Mouse (Mus musculus) kidney, embryonic 16.5 days (tissue): ENCODE measurements at regions not wholly inside any gene's neighbourhood (a gene's known extent, or its start where the extent isn't known, plus 50 kb on each side); places are given as distances from the start of the nearest gene placed in this dataset.

Experiments used
- ATAC-seq: fragments of 200-750 bp; cut with Nextera tagmentation; 2 replicates; pipeline ENCODE4 v1.8.0; 2017; ENCODE audit warnings: moderate TSS enrichment; ENCODE audit not compliant: low FRiP score, low TSS enrichment
- H3K27ac ChIP-seq: fragments of 300-500 bp; sonication (generic); 2 replicates; pipeline ENCODE4 v1.5.1; 2014; ENCODE audit warnings: low read length
- H3K27me3 ChIP-seq: fragments of 300-500 bp; sonication (generic); 2 replicates; pipeline ENCODE4 v1.6.1; 2014; ENCODE audit warnings: low read length, control low read depth, mixed read lengths; ENCODE audit not compliant: insufficient read depth
- H3K36me3 ChIP-seq: fragments of 300-500 bp; sonication (generic); 2 replicates; pipeline ENCODE4 v1.6.1; 2014; ENCODE audit warnings: low read length, control low read depth, mixed read lengths; ENCODE audit not compliant: insufficient read depth
- H3K4me1 ChIP-seq: fragments of 300-500 bp; sonication (generic); 2 replicates; pipeline ENCODE4 v1.6.1; 2014; ENCODE audit warnings: low read length, control low read depth, mixed read lengths; ENCODE audit not compliant: insufficient read depth
- H3K4me2 ChIP-seq: fragments of 300-500 bp; sonication (generic); replicated peaks from 2 replicates; pipeline ENCODE4 v1.6.1; 2014; ENCODE audit warnings: low read depth, low read length
- H3K4me3 ChIP-seq: fragments of 300-500 bp; sonication (generic); 2 replicates; pipeline ENCODE4 v1.5.1; 2014; ENCODE audit warnings: mild to moderate bottlenecking, low read length
- H3K9ac ChIP-seq: fragments of 300-500 bp; sonication (generic); replicated peaks from 2 replicates; pipeline ENCODE4 v1.6.1; 2014; ENCODE audit warnings: low read length
- H3K9me3 ChIP-seq: fragments of 300-500 bp; sonication (generic); 2 replicates; pipeline ENCODE4 v1.6.1; 2016; ENCODE audit warnings: low read length, control low read depth
- WGBS: fragments of 180-500 bp; shearing (Covaris S2); extraction: QIAGEN DNeasy Blood & Tissue Kit; methylation state at CpG from one replicate; pipeline ENCODE4 v1.1.7; 2014; 5-methylcytosine and 5-hydroxymethylcytosine counted together

DNA sequence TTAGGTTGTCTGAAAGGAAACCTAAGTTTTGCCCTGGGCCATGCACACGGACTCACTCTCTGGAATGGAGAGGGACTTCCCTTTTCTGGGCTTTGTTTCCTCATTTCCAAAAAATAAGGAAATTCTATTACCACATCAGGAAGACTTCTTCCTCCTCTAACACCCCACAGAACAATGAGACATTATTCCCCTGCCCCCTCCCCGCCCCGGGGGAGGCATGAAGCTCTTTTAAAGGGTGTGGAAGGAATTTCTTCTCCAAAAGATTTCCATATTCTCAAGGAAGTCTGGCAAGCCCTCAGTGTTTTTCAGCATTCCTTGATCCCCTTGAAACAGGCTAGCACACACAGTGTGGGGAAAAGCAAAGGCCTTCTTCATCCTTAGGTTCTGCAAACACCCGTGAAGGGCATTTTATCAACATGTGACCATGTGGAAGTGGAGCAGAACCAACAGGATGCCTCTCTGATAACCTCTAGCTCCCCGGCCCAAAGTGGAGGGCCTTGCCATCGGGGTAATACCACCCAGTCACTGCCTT is 179.5 kb upstream of the Klf7 start:
- 0 out of 2 replicates have a peak, but pooled peaks cover 10% of the 10 kb centered on the region for H3K4me1 ChIP-seq
- peak overlapping the region; percentile 71; the same call in 1 of the 2 replicates for H3K27ac ChIP-seq
- no peak; the same call in 1 of the 2 replicates for ATAC-seq
- 37% methylated on average over 6 of the region's 6 CpGs for WGBS
- no peak overlapping the region for H3K9ac ChIP-seq
- H3K27me3 ChIP-seq = no peaks in the 10 kb centered on the region
- H3K4me2 ChIP-seq = no peak overlapping the region
- H3K9me3 ChIP-seq = no peaks in the 10 kb centered on the region
- no peak overlapping the region for H3K4me3 ChIP-seq
- H3K36me3 ChIP-seq = no peaks in the 10 kb centered on the region

DNA sequence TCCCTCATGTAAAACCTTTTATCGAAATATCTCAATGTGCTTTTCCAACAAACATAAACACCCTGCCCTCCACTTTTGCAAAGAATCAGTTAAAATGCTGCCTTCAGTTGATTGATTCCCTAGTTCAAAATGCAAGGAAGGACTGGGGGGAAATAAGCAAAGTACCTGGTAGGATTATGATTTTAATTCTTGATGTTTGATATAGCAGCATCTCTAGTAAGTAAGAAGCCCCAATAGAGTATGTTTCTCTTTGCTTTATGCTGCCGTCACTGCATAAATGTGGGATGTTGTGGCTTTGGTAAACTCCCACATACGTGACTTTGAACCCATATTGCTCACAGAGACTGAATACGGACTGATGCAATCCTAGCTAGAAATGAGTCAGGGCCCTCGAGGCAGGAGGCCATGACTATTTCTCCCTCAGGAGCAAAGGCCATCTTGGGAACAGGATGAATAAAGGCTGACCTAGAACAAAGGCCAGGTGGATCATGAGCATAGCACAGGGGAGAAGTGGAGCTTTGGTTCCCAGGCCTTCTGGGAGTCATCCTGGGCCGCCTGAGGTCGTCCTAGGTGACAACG is 179.0 kb upstream of the Klf7 start:
- ATAC-seq = no peak
- 70% methylated on average over 8 of the region's 8 CpGs for WGBS
- no peaks in the 10 kb centered on the region for H3K36me3 ChIP-seq
- H3K4me2 ChIP-seq = no peak overlapping the region
- no peak overlapping the region for H3K9ac ChIP-seq
- H3K27ac ChIP-seq = peak overlapping the region; percentile 71; the same call in 1 of the 2 replicates
- no peaks in the 10 kb centered on the region for H3K9me3 ChIP-seq
- H3K4me1 ChIP-seq = 0 out of 2 replicates have a peak, but pooled peaks cover 10% of the 10 kb centered on the region
- no peaks in the 10 kb centered on the region for H3K27me3 ChIP-seq
- H3K4me3 ChIP-seq = no peak overlapping the region

DNA sequence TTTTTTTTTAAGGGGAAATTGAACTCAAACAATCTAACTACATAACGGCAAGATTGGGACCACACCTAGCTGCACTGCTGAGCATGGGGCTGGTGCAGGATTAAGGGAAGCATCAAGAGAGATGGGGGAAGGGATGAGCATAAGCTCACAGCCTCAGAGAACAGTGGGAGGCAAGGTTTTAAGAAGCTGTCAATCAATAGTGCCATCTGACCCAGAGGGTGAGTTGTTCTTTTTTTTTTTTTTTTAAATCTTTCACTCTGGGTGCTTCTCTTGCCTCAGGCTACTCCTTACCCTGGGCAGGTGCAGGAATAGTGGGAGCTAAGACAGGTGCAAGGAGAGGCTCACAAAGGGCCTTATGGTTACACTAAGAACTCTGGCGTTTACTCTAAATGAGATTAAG is 176.9 kb upstream of the Klf7 start:
- no peak overlapping the region for H3K9ac ChIP-seq
- H3K4me2 ChIP-seq = no peak overlapping the region
- no peak overlapping the region for H3K4me3 ChIP-seq
- H3K27me3 ChIP-seq = no peaks in the 10 kb centered on the region
- ATAC-seq = no peak
- H3K4me1 ChIP-seq = peaks cover 11% of the 10 kb centered on the region
- no peaks in the 10 kb centered on the region for H3K9me3 ChIP-seq
- H3K36me3 ChIP-seq = no peaks in the 10 kb centered on the region
- 76% methylated on average over 2 of the region's 2 CpGs for WGBS
- no peak overlapping the region for H3K27ac ChIP-seq

DNA sequence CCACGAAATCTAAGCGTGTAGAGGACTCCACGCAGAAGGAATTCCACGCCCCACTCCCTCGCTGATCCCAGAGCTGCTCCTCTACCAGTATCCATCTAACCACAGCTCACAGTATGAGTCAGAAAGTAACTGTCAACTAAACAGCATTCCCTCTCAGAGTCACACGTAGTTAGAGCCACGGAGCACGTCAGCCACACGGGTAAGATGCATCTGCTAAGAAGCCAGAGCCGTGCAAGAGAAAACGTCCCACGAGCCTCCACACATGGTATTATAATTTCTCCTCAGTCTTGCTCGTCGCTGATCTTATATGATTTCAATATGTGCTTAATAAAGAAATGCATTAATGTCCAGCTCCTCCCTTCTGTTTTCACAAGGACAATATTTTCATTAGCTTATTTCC is 176.1 kb upstream of the Klf7 start:
- Histone ChIP-seq H3K4me3 (no peak overlapping the region), H3K9me3 (no peaks in the 10 kb centered on the region), H3K9ac (no peak overlapping the region), H3K27ac (no peak overlapping the region), H3K4me2 (no peak overlapping the region), H3K36me3 (no peaks in the 10 kb centered on the region), H3K4me1 (peaks cover 11% of the 10 kb centered on the region), H3K27me3 (no peaks in the 10 kb centered on the region)
- no peak for ATAC-seq
- 82% methylated on average over 14 of the region's 14 CpGs for WGBS

DNA sequence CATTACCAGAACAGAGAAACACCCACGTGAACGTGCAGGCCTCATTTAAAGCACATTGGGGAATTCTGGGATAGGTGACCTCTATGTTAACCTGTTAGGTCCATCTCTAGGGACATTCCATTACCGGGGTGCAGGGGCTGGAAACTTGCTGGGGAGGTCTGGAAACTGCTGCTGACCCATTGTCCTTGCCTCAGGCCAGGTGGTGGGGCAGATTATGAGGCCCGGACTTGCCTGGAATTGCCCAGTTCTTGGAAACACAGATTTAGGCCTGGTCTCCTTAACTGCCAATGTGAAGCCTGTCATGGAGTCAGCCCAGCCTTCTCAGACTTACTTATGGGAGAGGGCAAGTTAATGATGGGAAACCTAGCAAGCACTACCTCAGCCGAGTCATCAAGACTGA is 175.3 kb upstream of the Klf7 start:
- H3K27ac ChIP-seq = no peak overlapping the region
- H3K9me3 ChIP-seq = no peaks in the 10 kb centered on the region
- H3K4me3 ChIP-seq = no peak overlapping the region
- WGBS = 76% methylated on average over 5 of the region's 5 CpGs
- no peaks in the 10 kb centered on the region for H3K27me3 ChIP-seq
- no peak overlapping the region for H3K9ac ChIP-seq
- H3K4me2 ChIP-seq = no peak overlapping the region
- H3K36me3 ChIP-seq = no peaks in the 10 kb centered on the region
- peaks cover 11% of the 10 kb centered on the region for H3K4me1 ChIP-seq
- no peak for ATAC-seq

DNA sequence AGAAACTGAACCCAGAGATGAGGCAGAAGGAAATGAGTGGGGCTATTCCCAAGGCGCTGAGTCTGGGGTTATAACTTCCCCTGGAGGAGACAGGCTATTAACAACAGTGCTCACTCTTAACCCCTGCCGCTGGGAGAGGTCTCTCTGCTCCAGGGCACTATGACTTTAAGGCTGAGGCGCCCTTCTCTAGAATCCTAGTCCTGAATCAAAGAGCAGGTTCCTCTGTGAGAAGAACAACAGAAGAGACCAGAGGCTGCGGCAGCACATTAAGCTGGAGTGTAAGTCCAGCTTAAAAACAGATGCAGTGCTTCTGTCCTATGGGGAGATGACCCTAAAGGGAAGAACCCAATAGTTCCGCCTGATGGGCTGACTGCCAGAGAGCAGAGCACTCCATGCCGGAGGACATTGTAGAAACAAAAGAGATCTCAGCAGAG is 173.4 kb upstream of the Klf7 start:
- H3K4me3 ChIP-seq = no peak overlapping the region
- WGBS = 24% methylated on average over 6 of the region's 6 CpGs
- no peaks in the 10 kb centered on the region for H3K9me3 ChIP-seq
- H3K9ac ChIP-seq = peak overlapping the region; percentile 9; the same call in 1 of the 2 replicates
- H3K27ac ChIP-seq = peak overlapping the region; percentile 4; the same call in 1 of the 2 replicates
- H3K27me3 ChIP-seq = no peaks in the 10 kb centered on the region
- H3K4me1 ChIP-seq = peaks cover 11% of the 10 kb centered on the region
- ATAC-seq = 0 out of 2 replicates have a peak, but pooled peaks have one; percentile 27
- no peak overlapping the region for H3K4me2 ChIP-seq
- H3K36me3 ChIP-seq = no peaks in the 10 kb centered on the region

DNA sequence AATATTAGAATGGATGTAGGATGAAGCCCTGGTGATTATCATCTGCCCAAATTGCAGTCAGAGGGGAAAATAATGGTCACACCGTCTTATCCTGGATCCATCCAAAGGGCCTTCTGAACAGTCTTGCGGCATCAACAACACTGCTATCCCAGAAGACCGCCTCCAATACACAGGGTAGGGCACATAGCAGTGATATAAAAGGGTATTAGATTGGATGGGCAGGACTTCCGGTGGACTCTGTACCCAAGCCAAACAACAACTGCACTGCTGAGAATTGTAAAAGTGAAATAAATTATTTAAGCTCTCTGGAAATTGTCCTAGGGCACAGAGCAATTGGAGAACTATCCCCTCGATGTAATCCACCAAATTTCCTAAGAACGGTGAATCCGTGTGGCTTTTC is 173.0 kb upstream of the Klf7 start:
- Histone ChIP-seq H3K4me1 (peaks cover 11% of the 10 kb centered on the region), H3K4me2 (no peak overlapping the region), H3K9ac (no peak overlapping the region), H3K27me3 (no peaks in the 10 kb centered on the region), H3K4me3 (no peak overlapping the region), H3K36me3 (no peaks in the 10 kb centered on the region), H3K9me3 (no peaks in the 10 kb centered on the region), H3K27ac (peak overlapping the region; percentile 4; the same call in 1 of the 2 replicates)
- no peak for ATAC-seq
- WGBS = 66% methylated on average over 7 of the region's 7 CpGs

DNA sequence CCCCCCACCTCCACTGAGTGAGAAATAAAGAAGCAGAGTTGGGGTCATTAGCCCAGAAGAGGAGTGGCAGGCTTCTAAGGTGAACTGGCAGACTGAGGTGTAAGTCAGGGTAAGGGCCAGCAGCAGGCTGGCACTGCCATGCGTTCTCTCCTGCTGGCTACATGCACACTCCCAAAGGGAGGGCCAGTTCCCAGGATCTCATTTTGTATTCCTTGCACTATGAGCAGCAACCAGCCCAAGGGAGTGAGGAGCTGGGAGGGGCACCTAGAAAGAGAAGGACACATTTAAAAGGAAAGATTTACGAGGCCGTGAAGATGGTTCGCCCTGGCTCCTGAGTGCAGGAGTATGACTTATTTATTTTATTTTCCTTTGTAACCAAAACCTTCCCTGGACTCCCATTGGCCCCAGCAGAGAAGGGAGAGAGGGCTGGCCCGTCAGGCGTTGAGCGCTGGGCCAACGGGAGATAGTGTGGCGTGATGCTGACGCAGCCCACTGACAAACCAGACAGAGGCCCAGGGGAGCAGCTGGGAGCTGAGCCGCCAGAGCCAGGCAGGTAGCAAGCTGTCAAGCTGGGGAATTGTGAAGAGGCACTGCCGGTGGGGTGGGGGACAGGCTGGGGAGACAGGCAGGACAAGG is 166.8 kb upstream of the Klf7 start:
- Histone ChIP-seq H3K36me3 (no peaks in the 10 kb centered on the region), H3K4me3 (no peak overlapping the region), H3K27me3 (no peaks in the 10 kb centered on the region), H3K9me3 (no peaks in the 10 kb centered on the region), H3K4me1 (peaks cover 6% of the 10 kb centered on the region; the same call in 1 of the 2 replicates), H3K27ac (no peak overlapping the region), H3K4me2 (peak overlapping the region; percentile 39), H3K9ac (no peak overlapping the region)
- 17% methylated on average over 12 of the region's 12 CpGs for WGBS
- ATAC-seq = peak; percentile 85

DNA sequence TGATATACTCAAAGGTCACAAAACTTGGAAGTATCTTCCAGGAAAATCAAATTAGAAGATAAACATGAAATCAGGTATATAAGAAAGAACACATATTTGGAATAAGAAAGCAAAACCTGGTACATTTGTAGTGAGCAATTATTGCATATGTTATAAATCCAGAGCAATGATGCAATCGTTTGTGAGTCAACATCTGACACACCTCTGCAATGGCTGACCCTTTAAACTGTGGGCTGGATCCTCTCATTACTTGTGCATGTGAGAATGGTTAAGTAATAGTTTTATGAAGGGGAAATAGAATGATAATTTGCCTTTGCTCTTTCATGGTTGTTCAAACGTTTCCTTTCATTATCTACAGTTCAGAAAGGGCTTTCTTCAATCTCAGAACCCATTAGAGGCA is 165.0 kb upstream of the Klf7 start:
- 74% methylated on average over 2 of the region's 2 CpGs for WGBS
- Histone ChIP-seq H3K9me3 (no peaks in the 10 kb centered on the region), H3K27me3 (no peaks in the 10 kb centered on the region), H3K27ac (no peak overlapping the region), H3K4me2 (no peak overlapping the region), H3K36me3 (no peaks in the 10 kb centered on the region), H3K4me1 (peaks cover 6% of the 10 kb centered on the region; the same call in 1 of the 2 replicates), H3K4me3 (no peak overlapping the region), H3K9ac (no peak overlapping the region)
- no peak for ATAC-seq

DNA sequence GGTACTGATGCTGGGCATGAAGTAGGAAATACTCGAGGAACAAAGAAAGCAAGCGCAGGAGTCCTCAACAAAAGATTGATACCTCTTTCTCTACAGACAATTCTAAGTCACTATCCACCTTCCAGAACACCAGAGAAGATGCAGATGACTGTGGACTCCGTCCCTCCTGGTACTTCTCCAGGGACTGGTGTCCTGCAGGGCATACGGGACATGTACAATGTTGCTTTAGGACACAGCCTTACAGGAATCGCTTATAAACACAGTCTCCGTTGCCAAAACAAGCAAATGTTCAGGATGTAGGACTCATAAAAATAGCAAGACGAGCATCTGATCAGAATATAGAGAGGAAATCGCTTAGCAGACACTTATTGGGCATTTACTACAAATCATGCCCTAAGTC is 162.6 kb upstream of the Klf7 start:
- H3K27me3 ChIP-seq = no peaks in the 10 kb centered on the region
- H3K4me2 ChIP-seq = no peak overlapping the region
- H3K4me1 ChIP-seq = peaks cover 6% of the 10 kb centered on the region; the same call in 1 of the 2 replicates
- no peaks in the 10 kb centered on the region for H3K36me3 ChIP-seq
- H3K27ac ChIP-seq = no peak overlapping the region
- no peak overlapping the region for H3K4me3 ChIP-seq
- 64% methylated on average over 8 of the region's 8 CpGs for WGBS
- no peak for ATAC-seq
- H3K9ac ChIP-seq = no peak overlapping the region
- no peaks in the 10 kb centered on the region for H3K9me3 ChIP-seq
